Mouse (Mus musculus) myocyte (in vitro differentiated cells): Measurements from ENCODE around the gene Ulk4.

Source experiments
- CEBPB ChIP-seq: IDR thresholded peaks from 2 replicates; pipeline ENCODE4 v1.6.1; 2011; ENCODE audit warnings: mild to moderate bottlenecking, moderate library complexity; ENCODE audit not compliant: poor library complexity, insufficient read depth, severe bottlenecking
- E2F4 ChIP-seq: IDR thresholded peaks from one replicate; pipeline ENCODE4 v1.6.1; 2011; ENCODE audit warnings: mild to moderate bottlenecking, control low read depth, moderate library complexity; ENCODE audit not compliant: insufficient read depth
- MYOD1 ChIP-seq, 3 experiments: IDR thresholded peaks; one replicate each; pipeline ENCODE4 v1.6.1; 2011; ENCODE audit warnings: control low read depth in 2 of 3, low read depth in 2 of 3, mild to moderate bottlenecking in 2 of 3, moderate library complexity in 1 of 3; ENCODE audit not compliant: insufficient read length in 2 of 3, control insufficient read depth in 1 of 3
- MYOG ChIP-seq, 3 experiments: IDR thresholded peaks; one replicate each; pipeline ENCODE4 v1.6.1; 2011; ENCODE audit warnings: control low read depth in 2 of 3, low read depth in 2 of 3, mild to moderate bottlenecking in 2 of 3; ENCODE audit not compliant: insufficient read length in 2 of 3, control insufficient read depth in 1 of 3, insufficient read depth in 1 of 3
- POLR2A ChIP-seq: IDR thresholded peaks from one replicate; pipeline ENCODE4 v1.6.1; 2011; ENCODE audit warnings: low read depth, mild to moderate bottlenecking, control low read depth, moderate library complexity; ENCODE audit not compliant: insufficient read length
- REST ChIP-seq: IDR thresholded peaks from one replicate; pipeline ENCODE4 v1.6.1; 2011; ENCODE audit warnings: mild to moderate bottlenecking, control low read depth, moderate library complexity; ENCODE audit not compliant: insufficient read depth, insufficient read length
- TCF3 ChIP-seq: IDR thresholded peaks from one replicate; pipeline ENCODE4 v1.6.1; 2011; ENCODE audit warnings: low read depth, control low read depth; ENCODE audit not compliant: insufficient read length

GRCm38 (mm10) chr9:120932797-120933586 lies 344.0 kb downstream of the Ulk4 start:
- TF ChIP-seq CEBPB (no peak), POLR2A (peak; percentile 97), TCF3 (no peak), MYOD1 (IDR thresholded peaks at IDR 0.05; ENCODE audit: control insufficient read depth in 1 of 3, insufficient read length in 2 of 3, low read depth in 2 of 3) (peak in 1 of 3 experiments; percentile 29), MYOG (IDR thresholded peaks at IDR 0.05; ENCODE audit: control insufficient read depth in 1 of 3, insufficient read depth in 1 of 3, insufficient read length in 2 of 3, low read depth in 2 of 3) (no peak), REST (peak; percentile 16), E2F4 (no peak)
